Mouse (Mus musculus): ENCODE measurements around the gene Tmem63a.

DNA sequence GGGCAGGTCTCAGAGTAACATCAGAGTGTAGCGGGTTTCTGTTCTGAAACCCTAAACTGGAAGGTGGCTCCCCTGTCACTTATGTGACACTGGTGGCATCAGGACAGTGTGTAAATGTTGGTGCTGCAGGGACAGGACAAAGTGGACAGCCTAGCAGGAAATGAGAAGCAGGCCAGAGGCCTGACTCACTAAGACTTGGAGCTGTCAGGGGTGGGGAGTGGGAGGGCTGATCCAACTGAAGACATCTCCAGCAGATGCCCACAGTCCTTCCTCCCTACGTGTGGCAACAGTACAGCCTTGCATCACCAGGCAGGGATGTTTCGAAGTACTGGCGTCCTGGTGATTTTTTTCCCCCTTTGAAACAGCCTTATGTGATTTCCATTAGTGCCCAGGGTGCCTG, 2.4 kb downstream of the Tmem63a start:
- TF ChIP-seq POLR2A (IDR thresholded peaks at IDR 0.05; ENCODE audit: low read depth, low read length) (no peak), CTCF (IDR thresholded peaks at IDR 0.05; ENCODE audit: extremely low read depth, insufficient read depth, insufficient read length, insufficient replicate concordance) (no peak)
